Mouse (Mus musculus): Measurements from ENCODE around the gene Rnf144a.

- TF ChIP-seq EP300 (IDR thresholded peaks at IDR 0.05; ENCODE audit: low read depth), result no peak
- peak; percentile 67 for TF ChIP-seq CTCF (IDR thresholded peaks at IDR 0.05; ENCODE audit: low read depth)
Measured at GRCm38 (mm10) chr12:26424841-26425240, 9.8 kb upstream of the Rnf144a start.

Measured in liver, postnatal 0 days (tissue).